Mouse (Mus musculus) CD4-positive, CD25-positive, alpha-beta regulatory T cell, adult 2 months (primary cell): ENCODE data around the gene Rab11fip3.
A peak's percentile ranks its signal among the peaks of the same experiment; 100 is the strongest.

Source experiments
- DNase-seq: peaks from one replicate; pipeline ENCODE4 v3.0.0-alpha.2; 2012; ENCODE audit warnings: low read depth, low spot score

Rab11fip3 gene

DNA sequence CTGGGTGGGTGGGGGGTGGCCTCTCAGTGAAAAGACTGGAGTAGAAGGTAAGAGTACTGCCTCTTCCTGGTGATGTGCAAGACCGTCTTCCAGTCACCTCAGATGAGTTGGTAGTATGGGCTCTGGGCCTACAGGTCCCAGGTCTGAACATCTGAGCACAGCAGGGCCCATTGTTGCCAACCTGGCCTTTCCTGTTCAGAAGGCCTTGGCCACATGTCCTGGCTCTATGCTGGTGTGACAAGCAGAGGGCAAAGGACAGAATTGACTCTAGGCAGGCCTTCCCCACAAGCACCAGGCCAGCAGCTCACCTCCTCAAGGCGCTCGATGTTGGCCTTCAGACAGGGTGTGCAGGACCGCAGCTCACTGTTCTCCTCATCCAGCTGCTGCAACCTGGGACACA is 77.1 kb downstream of the Rab11fip3 start:
- no peak for DNase-seq

DNA sequence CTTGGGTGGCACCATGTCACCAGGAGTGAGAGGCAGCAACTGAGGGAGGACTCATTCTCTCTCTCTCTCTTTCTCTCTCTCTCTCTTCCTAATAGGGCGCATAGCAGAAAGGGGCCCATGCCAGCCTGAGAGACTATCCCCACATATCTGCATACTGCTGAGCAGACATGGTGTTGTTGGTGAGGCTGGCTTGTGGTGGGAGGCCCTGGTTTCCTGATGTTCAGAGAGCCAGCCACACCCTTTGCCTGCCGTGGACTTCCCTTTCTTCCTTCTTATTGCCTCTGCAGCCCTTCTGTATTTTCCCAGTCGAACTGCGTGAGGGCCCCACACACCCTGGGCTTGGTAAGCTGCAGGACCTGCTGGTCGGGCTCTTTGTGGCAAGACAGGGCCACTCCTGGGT is 79.0 kb downstream of the Rab11fip3 start:
- no peak for DNase-seq

DNA sequence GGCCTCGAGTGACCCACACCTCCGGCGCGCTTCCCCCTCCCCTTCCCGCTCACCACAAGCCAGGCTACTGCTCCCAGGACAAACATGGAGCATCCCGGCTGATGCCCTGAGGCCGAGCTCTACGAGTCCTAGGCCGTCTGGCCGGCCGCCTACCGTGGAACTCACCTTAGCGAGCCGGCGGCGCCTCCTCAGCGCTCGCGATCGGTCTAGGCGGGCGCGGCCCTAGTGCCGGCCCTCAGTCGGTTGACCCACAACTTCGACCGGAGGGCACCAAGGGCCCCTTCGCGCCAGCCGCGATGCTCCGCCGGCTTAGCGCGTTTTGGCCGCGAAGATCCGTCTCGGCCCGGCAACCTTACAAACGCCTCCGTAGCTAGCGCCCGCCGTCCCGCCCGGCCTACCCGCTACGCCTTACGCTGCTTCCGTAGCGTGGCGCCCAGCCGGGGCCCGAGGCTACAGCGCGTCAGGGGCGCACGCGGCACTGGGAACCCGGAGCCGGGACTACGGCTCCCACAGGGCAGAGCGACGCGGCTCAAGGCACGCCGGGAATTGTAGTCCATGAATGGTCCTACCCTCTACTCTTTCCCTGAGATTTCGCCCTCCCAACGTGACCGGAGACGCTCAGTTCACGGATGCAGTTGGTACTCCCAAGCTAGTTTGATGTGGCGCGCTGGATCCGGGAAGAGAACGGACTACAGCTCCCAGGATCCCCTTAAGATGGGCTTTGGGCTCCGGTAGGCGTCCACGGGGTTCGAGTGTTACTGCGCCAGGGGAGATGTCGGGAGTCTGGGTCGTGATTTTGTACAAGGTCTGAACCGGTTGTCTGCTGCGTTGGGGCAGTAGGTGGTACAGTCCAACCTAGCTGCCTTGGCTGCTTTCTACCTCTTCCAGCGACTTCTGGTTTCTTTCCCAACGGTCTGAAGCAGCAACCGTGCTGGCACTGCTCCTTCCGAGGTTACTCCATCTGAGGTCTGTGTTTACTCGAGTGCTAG is 83.8 kb downstream of the Rab11fip3 start, which contains the start of gene Capn15:
TSS of gene Capn15 (minus strand) at position 491 of the 989 bp plus-strand sequence.
- peak; percentile 95 for DNase-seq

DNA sequence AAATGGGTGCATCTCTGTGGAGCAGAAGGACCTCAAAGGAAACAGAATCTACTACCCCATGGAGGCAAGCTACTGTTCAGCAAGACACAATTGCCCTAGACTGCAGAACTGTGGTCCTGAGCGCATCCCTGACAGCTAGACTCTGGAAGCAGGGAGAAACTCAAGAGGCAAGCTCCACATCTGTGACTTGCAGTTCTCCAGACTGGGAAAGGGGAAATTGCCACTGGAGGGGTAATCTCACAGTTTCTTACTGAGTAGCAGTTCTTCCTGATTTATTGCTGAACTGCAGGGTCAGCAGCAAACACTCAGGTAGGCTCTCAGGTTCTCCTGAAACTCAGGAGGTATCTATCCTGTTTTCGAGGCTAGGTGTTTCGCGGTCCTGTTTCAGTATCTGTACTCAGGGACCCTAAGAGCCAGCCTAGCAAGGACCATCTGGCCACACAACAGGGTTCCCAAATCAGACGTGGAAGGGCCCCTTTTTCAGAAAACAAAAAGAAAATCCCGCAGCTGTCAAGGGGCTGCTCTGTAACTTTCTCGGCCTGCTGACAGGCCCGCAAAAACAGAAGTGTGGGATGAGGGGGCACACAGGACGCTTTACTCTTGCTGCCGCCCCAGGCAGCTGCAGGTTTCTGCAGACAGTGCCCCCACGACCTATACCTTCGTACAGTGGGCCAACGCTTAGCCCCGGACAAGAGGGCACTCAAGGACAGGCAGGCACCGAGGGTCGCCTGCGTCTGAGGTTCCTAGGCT is 84.6 kb downstream of the Rab11fip3 start:
- DNase-seq: no peak

DNA sequence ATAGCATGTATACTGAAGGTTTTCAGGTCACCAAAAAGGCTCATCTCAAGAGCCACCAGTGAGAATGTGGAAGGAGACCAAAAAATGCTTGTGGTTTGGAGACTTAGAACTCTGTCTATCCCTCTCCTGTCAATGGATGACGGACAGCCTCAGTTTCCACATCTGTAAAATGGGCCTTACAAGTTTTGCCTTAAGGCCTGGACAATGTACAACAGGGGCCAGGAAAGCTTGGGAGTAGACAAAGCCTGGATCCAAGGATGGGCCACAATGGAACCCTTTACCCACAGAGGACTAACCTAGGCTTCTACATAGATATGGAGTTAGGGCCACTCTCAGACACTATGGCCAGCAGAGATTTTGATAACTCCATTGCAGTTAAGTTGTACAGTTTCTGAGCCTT is 85.3 kb downstream of the Rab11fip3 start:
- DNase-seq: no peak

DNA sequence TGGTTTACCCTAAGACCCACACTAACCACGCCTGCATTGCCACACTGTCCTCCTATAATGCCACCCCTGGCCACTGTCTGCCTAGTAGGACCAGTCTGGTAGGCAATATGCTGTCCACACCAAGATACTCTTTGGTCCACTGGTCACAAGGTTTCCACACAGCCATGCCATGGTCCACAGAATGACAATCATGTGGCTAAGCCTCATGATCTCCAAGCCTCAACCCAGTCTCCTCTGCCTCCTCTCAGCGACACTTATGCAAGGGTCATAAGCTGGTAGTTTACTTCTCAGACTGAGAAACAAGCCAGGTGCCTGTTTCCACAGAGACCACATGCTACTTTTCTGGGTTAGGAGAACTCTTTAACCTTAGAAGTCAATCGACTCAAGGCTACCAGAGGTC is 86.4 kb downstream of the Rab11fip3 start:
- no peak for DNase-seq

DNA sequence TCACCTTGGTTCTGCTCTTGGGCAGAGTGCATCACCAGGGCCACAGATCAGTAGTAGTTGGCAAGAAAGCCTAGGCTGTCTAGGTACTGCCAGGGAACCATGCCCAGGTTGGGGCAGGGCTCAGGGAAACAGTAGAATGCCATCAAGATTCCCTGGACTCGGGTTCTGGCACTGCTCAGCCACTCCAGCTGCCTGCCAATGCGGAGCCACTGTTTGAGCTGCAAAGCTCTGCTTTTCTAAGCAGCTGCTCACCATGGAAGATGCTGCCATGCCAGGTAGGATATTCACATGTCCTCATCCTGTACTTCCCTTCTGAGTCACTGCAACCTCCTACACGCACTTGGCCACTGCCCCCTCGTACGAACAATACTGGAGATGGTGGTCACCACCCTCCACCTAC is 88.5 kb downstream of the Rab11fip3 start:
- no peak for DNase-seq

DNA sequence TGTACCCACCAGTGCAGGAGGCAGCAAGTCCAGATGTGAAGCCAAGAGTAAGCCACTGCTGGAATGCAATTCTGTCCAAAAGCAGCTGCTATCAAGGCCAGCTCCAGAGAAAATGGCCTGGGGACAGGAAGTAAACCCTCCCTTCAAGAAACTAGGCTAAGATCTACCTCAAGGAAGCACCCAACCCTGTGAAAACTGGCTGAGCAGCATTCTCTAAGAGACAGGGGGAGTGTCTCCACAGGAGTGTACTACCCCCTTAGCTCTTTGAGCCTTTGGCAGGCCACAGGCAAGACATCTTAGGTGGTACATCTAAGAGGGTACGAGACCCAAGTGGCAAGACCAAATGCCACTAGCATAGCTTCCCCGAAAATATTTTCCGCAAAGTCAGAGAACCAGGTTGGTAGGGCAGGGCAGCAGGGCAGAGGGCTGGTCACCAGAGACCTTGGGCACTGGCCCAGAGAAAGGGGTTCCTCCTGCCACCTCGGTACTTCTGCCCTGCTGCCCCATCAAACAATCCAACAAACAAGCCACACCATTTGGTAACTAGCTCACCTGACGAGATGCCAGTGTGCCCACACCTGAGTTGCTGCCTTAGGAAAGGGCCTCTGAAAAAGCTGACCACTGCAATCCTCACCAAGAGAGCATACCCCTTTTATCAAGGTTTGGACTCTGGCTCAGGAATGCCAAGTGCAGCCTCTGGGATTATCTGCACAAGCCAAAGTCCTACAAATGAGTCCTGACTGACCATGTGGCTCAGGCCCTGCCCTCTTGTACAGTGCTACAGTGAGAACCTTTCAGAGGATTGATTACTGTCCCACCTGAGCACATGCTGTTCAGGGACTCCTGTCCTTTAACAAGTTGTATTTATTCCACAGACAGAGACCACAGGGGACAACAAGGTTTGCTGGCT is 89.3 kb downstream of the Rab11fip3 start:
- DNase-seq: no peak

DNA sequence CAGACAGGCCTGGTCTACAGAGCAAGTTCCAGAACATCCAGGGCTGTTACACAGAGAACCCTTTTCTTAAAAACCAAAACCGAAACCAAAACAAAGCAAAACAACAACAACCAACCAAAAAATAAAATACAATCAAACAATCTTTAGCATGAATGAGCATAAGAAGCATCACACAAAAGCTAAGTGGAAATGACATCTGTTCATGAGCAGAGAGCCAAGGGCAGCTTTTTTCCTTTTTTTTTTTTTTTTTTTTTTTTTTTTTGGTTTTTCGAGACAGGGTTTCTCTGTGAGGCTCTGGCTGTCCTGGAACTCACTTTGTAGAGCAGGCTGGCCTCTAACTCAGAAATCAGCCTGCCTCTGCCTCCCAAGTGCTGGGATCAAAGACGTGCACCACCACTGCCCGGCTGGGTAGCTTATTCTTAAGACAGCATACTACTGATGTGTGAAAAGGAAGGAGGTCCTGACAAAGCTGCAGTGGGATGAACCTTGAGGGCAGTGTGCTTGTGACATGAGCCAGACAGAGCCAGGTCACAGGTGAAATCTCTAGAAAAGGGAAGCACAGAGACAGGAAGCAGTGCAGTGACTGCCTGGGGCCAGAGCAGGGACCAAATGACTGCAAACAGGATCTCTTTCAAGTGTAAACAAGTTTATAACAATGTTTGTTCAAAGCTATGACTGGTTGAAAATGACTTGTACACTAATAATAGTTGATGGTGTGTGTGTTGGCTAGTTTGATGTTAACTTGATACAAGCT is 98.2 kb downstream of the Rab11fip3 start:
- DNase-seq: peak; percentile 36

DNA sequence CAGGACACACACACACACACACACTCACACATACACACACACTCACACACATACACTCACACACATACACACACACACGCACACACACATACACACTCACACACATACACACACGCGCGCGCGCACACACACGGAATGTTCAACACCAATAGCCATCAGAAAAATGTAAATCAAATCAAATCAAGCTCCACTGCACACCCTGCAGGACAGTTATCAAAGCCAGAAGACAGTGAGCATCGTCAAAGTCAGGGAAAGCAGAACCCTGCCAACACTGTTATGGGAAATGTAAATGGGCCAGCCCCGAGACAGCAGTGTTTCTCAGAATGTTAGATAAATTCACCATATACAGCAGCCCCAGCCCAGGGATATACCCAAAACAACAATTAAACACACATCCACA is 98.9 kb downstream of the Rab11fip3 start:
- peak; percentile 43 for DNase-seq

DNA sequence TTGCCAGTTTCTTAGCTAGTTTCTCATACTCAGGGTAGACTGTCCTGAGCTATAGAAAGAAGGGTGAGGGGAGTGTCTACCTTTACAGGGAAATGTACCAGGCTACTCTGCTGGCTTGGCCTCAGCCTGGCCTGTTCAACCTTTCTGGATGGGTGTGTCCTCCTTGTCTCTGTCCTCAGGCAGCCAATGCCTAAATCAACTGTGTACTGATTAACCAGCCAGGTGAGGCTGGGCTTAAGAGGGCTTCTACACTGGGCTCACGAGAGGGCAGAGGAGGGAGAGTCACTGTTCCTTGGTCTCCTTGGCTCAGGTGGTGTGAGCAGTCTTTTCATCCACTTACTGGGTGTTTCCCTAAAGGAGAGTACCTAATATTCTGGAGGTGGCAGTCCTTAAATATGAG is 101.2 kb downstream of the Rab11fip3 start:
- no peak for DNase-seq

DNA sequence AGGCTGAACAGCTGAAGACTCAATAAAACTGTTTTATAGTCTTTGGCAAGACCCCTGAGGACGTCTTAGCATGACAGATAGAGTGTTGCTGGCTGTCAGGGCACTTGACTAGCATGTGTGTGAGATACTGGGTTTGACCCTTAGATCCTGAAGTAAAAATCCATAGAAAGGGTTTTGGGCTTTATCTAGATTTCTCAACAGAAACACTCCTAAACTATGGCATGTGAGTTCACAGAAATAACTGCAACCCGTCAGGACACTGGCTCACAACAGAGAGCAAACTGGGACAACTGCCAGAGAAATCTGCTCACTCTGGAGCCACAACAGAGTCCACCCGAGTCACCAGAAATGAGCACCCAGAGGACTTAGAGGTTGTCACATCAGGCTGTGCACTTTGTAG is 101.7 kb downstream of the Rab11fip3 start:
- no peak for DNase-seq

DNA sequence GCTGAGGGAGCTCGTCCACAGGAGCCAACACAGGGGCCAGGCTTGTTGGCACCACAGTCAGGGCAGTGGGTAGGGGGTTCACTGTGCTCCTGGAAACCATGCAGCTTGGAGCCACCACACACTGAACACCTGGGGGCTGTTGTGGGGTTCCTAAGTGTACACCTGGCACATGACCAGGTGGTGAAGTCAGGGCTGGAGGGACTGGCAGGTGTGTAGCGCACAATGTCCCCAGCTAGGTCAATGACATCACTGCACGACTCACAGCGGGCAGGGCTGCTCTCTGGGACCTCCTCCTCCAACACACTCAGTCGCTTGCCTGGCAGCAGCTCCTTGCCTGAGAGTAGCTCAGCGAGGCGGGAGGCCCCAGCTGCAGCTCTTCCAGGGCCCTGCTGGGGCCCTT is 105.1 kb downstream of the Rab11fip3 start:
- DNase-seq: no peak

DNA sequence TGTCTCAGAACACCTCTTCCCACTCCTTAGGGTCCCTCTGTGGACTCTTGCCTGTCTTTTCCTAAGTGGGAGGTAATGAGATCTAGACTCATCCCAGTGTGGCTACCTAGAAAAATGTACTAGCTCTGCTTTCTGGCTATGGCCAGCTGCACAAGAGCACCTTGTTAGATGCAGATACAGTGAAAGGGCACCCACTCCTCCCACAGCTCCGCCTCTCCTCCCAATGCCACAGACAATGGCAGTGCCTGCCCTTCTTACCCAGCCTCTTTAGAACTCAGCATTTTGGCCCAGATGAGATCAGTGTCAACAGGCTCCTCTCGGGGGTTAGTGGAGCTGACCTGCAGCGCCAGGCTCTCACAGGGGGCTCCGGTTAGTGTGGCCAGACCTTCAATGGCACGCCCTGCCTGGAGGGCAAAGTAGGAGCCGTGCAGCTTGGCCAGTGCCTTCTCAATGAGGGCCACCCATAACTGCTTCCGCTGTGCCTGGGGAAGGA is 106.9 kb downstream of the Rab11fip3 start:
- no peak for DNase-seq

DNA sequence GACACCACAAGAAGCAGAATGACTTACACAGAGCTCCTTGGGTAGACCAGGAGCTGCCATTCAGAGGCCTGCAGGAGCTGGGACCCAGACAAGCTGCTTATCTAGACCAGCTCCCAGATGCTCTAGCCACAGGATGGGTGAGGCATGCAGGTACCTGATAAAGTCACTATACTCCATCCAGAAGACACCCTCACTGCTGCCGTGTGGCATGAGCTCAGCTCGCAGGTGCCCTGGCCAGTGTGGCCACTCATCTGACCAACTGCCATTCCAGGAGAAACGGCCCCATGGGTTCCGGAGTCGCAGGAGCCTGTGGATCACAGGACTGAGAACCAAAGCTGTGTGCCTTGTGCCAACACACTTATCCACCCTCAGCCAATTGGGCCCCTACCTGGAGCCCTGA is 107.8 kb downstream of the Rab11fip3 start:
- DNase-seq: no peak

DNA sequence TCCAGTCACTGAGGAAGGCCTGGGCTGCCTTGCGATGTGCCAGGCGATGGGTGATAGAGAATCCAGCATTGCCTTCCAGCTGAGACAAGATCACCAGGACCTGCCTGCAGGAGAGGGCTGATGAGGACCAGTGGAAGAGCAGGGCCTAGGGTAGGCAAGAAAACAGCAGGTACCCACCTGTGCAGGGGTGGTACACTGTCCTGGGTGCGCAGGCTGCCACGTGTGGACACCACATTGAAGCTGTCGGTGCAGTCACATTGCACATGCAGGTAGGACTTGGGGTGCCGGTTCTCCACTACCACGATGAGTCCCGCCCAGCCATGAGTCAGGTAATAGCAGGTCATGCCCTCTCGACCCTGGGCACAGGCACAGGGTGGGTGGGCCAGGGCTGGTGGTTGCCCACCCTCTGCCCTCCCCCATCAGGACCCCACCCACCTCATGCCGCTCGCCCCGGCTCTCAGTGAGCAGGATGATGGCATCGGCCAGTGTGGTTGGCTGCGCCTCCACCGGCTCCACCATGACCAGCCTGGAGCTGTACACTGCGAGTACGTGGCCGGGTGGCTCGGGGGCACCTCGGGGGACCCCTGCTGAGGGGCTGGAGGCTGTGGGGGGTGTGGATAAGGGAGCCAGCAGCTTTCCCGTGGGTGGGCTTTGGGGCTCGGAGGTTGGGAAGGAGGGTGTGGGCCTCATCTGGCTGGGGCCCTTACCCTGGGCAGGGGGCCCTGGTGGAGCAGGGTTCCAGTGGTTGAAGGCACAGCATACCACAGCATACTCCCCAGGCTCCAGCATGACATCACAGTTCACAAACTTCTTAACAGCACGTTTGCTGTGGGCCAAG is 109.5 kb downstream of the Rab11fip3 start:
- DNase-seq: no peak

DNA sequence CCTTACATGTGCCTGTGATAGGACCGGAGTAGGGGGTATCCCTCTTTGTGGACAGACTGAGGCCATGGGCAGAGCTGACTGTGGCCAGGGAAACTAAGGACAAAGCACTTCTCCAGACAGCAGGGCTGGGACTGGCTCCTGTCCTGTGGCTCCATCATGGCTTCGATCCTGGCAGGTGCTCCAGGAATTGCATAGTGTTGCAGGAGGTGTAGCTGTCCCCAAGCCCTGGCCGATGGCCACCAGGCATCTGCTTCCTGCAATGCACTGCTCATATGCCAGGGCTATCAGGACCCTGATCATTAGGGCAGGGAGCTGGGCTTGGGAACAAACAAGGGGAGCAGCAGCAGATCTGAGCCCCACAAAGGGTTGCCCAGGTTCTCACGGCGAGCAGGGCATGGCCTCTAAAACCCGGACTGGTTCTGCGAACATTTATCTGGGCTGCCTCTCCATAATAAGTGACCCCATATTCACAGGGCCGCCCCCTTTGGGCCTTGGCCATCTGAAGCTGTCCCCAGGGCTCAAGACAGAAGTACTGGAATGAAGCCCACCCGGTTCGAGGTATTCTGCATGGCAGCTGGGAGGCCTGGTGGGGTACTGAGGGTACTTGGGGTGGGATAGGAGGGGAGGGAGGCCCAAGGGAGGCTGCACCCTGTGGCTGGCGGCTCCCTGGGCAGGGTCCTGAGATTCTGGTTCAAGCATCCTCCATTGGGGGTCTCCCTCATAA is 110.4 kb downstream of the Rab11fip3 start:
- no peak for DNase-seq

DNA sequence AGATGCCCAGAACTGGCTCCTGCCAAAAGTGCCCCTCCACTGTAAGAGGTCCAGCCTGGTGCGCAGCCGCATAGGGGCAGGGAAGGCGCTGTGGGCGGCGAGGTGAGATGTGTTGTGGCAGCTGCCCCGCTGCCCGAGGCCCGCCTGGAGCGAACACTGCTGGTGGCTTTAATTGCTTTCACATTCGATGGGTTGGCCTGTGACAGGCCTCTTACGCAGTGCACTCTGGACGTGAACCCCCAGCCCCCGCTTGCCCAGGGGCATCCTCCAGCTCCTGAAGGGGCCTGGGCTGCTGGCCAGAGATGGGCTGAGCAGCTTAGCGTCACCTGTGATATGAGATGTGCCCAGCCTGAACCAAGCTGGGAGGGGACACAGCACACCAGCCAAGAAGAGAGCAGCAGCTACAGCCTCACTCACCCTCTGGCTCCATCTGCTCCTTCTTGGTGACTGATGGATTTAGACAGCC is 111.7 kb downstream of the Rab11fip3 start:
- no peak for DNase-seq

DNA sequence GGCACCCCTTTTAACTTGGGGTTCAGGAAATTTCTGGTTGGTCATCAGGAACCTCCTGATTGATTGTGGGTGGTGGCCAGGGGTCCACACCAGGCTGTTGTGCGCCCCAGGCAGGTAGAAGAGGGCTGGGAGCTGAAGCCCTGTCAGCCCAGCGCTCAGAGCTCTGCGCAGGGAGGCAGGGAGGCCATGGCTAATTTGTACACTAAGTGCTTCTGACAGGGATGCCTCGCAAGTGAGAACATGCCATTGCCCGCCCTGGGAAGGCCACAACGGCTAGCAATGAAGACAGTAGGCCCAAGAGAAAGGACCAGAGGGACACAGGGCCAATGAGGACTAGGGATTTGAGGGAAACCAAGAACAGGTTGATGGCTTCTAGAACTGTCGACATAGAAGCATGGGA is 112.7 kb downstream of the Rab11fip3 start:
- no peak for DNase-seq
